Mouse (Mus musculus): ENCODE measurements around the gene Ppp1r9a. TPM values are rescaled to one million over a fixed set of nuclear protein-coding genes. Genes with fewer than 3 reads are reported as not detected.
"Not testable (repeated sequence)": the region's sequence is repeated elsewhere in the genome, so short reads cannot be mapped to it uniquely, and the experiment has no call there.

The Ppp1r9a gene
- 0.04 TPM for polyA plus RNA-seq (2012; fragmentation: generic; extraction: Trizol)
- long read RNA-seq, experiment 1: 0 reads
- long read RNA-seq, experiment 2: 0 reads

DNA sequence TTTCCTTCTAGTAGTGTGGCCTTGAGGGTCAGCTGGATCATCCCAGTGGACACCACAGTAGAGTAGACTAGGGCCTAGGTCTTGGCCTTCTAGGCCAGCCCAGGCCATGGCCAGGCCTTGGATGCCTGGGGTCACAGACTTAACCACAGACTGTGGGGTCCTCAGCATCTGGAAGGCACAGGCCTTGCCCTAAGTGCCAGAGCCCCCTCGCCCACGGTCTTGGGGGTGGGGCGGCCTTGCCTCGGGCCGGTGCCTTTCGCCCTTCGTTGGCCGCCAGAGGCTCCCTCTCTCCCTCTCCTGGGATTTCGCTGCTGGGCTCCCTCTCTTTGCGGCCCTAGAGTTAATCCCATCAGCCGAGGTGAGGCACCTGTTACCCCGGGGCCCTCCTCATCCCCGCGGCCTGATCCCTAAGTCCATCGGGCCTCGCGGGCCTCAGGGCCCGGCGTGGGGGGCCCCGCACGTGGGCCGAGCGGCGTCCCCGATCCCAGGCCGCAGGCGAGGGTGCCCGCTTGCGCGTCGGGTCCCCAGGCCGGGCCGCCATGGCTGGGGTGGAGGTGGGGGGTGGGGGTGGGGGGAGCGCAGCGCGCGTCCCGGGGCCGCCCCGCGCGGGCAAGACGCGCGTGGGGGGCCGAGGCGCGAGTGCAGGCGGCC, at the start of gene Ppp1r9a:
Gene Ppp1r9a, plus strand, starts transcription at position 244 of the 651 bp plus-strand sequence.
- Histone ChIP-seq H3K27me3 (ENCODE audit: control insufficient read depth, insufficient read depth, insufficient read length) (peaks cover 6% of the 10 kb centered on the region), H3K79me3 (ENCODE audit: low read depth) (no peaks in the 10 kb centered on the region), H3K79me2 (ENCODE audit: control insufficient read depth, insufficient read depth) (no peaks in the 10 kb centered on the region), H3K4me3 (ENCODE audit: insufficient read depth, poor library complexity, severe bottlenecking) (no peak within 1 kb of the TSS), H3K36me3 (ENCODE audit: control insufficient read depth, insufficient read depth) (no peaks in the 10 kb centered on the region), H3ac (ENCODE audit: control insufficient read depth, insufficient read length, low read depth) (no peak within 1 kb of the TSS)
- TF ChIP-seq CEBPB (IDR thresholded peaks at IDR 0.05; ENCODE audit: low read depth) (no peak), MAX (IDR thresholded peaks at IDR 0.05) (no peak), FOSL1 (IDR thresholded peaks at IDR 0.05; ENCODE audit: insufficient read depth, low read length, poor library complexity, severe bottlenecking) (no peak), MYOG (IDR thresholded peaks at IDR 0.05; ENCODE audit: control insufficient read depth, extremely low read depth, insufficient read length) (no peak), MYOD1 (IDR thresholded peaks at IDR 0.05; ENCODE audit: control insufficient read depth, insufficient read length, low read depth) (no peak), CTCF (IDR thresholded peaks at IDR 0.05; ENCODE audit: control insufficient read depth, insufficient read depth, insufficient read length) (no peak)

DNA sequence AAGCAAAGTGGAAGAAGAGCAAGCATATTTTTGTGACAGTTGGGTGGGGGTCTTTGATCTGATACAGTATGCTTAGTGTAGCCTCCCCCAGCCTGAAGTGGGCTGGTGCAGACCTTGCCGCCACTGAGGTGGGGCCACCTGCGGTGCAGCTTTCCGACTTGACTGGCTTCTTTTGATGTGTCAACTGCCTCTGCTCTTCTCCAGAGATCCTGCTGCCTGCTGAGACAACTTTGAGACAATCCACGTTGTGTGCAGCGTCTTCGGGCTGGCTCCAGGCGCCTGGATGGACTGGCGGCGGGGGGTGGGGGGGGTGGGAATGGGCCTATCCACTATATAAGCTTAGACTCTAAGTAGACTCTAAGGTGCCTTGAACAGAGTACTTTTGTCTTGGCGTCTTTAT, 47.5 kb upstream of the Ppp1r9a start:
- H3K79me3 ChIP-seq (ENCODE audit: low read depth): no peaks in the 10 kb centered on the region
- no peaks in the 10 kb centered on the region for H3K79me2 ChIP-seq (ENCODE audit: control insufficient read depth, insufficient read depth)
- H3K36me3 ChIP-seq (ENCODE audit: control insufficient read depth, insufficient read depth): no peaks in the 10 kb centered on the region
- no peak overlapping the region for H3K4me3 ChIP-seq (ENCODE audit: insufficient read depth, poor library complexity, severe bottlenecking)
- no peaks in the 10 kb centered on the region for H3K27me3 ChIP-seq (ENCODE audit: control insufficient read depth, insufficient read depth, insufficient read length)
- no peak overlapping the region for H3ac ChIP-seq (ENCODE audit: control insufficient read depth, insufficient read length, low read depth)
- TF ChIP-seq MAX (IDR thresholded peaks at IDR 0.05) (no peak), FOSL1 (IDR thresholded peaks at IDR 0.05; ENCODE audit: insufficient read depth, low read length, poor library complexity, severe bottlenecking) (no peak), MYOG (IDR thresholded peaks at IDR 0.05; ENCODE audit: control insufficient read depth, extremely low read depth, insufficient read length) (no peak)

DNA sequence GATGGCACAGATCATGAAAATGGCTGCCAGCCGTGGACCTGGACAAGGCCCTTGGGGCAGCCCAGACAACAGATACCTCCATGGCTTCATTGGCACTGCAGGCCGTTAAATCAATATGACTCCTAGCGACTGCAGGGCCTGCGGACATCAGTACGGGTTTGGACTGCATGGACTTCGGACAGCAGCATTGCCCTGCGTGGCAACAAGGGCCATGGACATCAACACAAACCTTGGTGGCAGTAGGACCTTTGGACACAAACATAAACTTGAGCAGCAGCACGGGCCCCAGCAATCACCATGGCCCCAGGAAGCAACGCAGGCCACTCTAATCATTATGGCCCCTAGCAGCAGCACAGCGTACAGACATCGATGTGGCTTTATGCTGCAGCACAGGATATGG, 45.8 kb upstream of the Ppp1r9a start:
- Histone ChIP-seq H3K79me2 (ENCODE audit: control insufficient read depth, insufficient read depth) (no peaks in the 10 kb centered on the region), H3ac (ENCODE audit: control insufficient read depth, insufficient read length, low read depth) (no peak overlapping the region), H3K79me3 (ENCODE audit: low read depth) (no peaks in the 10 kb centered on the region), H3K36me3 (ENCODE audit: control insufficient read depth, insufficient read depth) (no peaks in the 10 kb centered on the region), H3K27me3 (ENCODE audit: control insufficient read depth, insufficient read depth, insufficient read length) (no peaks in the 10 kb centered on the region), H3K4me3 (ENCODE audit: insufficient read depth, poor library complexity, severe bottlenecking) (no peak overlapping the region)
- TF ChIP-seq MAX (IDR thresholded peaks at IDR 0.05): no peak
- no peak for TF ChIP-seq USF1 (IDR thresholded peaks at IDR 0.05; ENCODE audit: low read depth)
- no peak for TF ChIP-seq MYOG (IDR thresholded peaks at IDR 0.05; ENCODE audit: control insufficient read depth, extremely low read depth, insufficient read length)
- no peak for TF ChIP-seq MYOD1 (IDR thresholded peaks at IDR 0.05; ENCODE audit: control insufficient read depth, insufficient read length, low read depth)
- TF ChIP-seq CTCF (IDR thresholded peaks at IDR 0.05; ENCODE audit: control insufficient read depth, insufficient read depth, insufficient read length): no peak
- TF ChIP-seq FOSL1 (IDR thresholded peaks at IDR 0.05; ENCODE audit: insufficient read depth, low read length, poor library complexity, severe bottlenecking): no peak
- TF ChIP-seq CEBPB (IDR thresholded peaks at IDR 0.05; ENCODE audit: low read depth): no peak

DNA sequence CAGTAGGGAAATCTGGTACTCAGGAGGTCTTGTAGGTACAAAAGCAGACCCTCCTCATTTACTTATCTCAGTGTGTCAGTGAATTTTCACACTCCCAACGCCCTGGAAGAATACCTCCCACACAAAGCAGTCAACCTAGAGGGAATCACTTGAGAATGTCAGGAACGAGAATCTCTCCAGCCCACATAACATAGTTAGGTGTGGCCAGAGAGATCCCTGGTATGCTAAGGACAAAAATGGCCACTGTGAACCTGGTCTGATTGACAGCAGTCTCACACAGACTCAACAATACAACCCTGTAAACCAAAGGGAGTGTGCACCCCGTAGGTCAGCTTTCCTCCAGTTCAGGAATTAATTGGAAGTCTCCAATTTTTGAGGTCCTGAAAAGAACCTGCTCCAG, 18.4 kb upstream of the Ppp1r9a start:
- no peaks in the 10 kb centered on the region for H3K36me3 ChIP-seq (ENCODE audit: control insufficient read depth, insufficient read depth)
- no peaks in the 10 kb centered on the region for H3K27me3 ChIP-seq (ENCODE audit: control insufficient read depth, insufficient read depth, insufficient read length)
- no peaks in the 10 kb centered on the region for H3K79me2 ChIP-seq (ENCODE audit: control insufficient read depth, insufficient read depth)
- no peaks in the 10 kb centered on the region for H3K79me3 ChIP-seq (ENCODE audit: low read depth)
- no peak overlapping the region for H3K4me3 ChIP-seq (ENCODE audit: insufficient read depth, poor library complexity, severe bottlenecking)
- H3ac ChIP-seq (ENCODE audit: control insufficient read depth, insufficient read length, low read depth): no peak overlapping the region
- TF ChIP-seq USF1 (IDR thresholded peaks at IDR 0.05; ENCODE audit: low read depth) (no peak), FOSL1 (IDR thresholded peaks at IDR 0.05; ENCODE audit: insufficient read depth, low read length, poor library complexity, severe bottlenecking) (no peak), CEBPB (IDR thresholded peaks at IDR 0.05; ENCODE audit: low read depth) (no peak), MYOG (IDR thresholded peaks at IDR 0.05; ENCODE audit: control insufficient read depth, extremely low read depth, insufficient read length) (no peak), MYOD1 (IDR thresholded peaks at IDR 0.05; ENCODE audit: control insufficient read depth, insufficient read length, low read depth) (no peak), CTCF (IDR thresholded peaks at IDR 0.05; ENCODE audit: control insufficient read depth, insufficient read depth, insufficient read length) (no peak), MAX (IDR thresholded peaks at IDR 0.05) (no peak)

GRCm38 (mm10) chr6:4889544-4889943, 13.2 kb upstream of the Ppp1r9a start:
- Histone ChIP-seq H3K79me2 (ENCODE audit: control insufficient read depth, insufficient read depth) (no peaks in the 10 kb centered on the region), H3ac (ENCODE audit: control insufficient read depth, insufficient read length, low read depth) (no peak overlapping the region), H3K79me3 (ENCODE audit: low read depth) (no peaks in the 10 kb centered on the region), H3K36me3 (ENCODE audit: control insufficient read depth, insufficient read depth) (no peaks in the 10 kb centered on the region), H3K27me3 (ENCODE audit: control insufficient read depth, insufficient read depth, insufficient read length) (no peaks in the 10 kb centered on the region), H3K4me3 (ENCODE audit: insufficient read depth, poor library complexity, severe bottlenecking) (no peak overlapping the region)
- TF ChIP-seq USF1 (IDR thresholded peaks at IDR 0.05; ENCODE audit: low read depth) (no peak), MAX (IDR thresholded peaks at IDR 0.05) (no peak), MYOG (IDR thresholded peaks at IDR 0.05; ENCODE audit: control insufficient read depth, extremely low read depth, insufficient read length) (no peak), MYOD1 (IDR thresholded peaks at IDR 0.05; ENCODE audit: control insufficient read depth, insufficient read length, low read depth) (no peak), FOSL1 (IDR thresholded peaks at IDR 0.05; ENCODE audit: insufficient read depth, low read length, poor library complexity, severe bottlenecking) (no peak), CEBPB (IDR thresholded peaks at IDR 0.05; ENCODE audit: low read depth) (no peak)

DNA sequence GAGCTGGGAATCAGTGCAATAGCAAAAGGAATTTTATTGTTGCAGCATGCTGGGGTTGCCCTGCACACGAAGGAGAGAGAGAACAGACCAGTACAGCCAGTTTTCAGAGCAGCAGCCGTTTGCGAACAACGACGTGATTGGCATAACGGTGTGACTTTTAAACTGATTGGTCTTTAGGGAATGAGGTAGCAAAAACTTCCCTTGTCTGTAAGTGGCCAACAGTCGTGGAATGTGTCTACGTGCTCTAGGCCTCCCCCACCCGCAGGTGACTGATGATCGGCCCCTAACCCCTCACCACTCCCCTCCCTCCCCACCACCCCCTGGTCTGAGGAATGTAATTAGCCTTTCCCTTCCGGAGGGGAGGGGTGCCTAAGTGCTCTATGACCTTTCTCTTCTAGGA, 10.3 kb upstream of the Ppp1r9a start:
- TF ChIP-seq MYOD1 (IDR thresholded peaks at IDR 0.05; ENCODE audit: control insufficient read depth, insufficient read length, low read depth) (no peak), MAX (IDR thresholded peaks at IDR 0.05) (no peak), MYOG (IDR thresholded peaks at IDR 0.05; ENCODE audit: control insufficient read depth, extremely low read depth, insufficient read length) (no peak), CTCF (IDR thresholded peaks at IDR 0.05; ENCODE audit: control insufficient read depth, insufficient read depth, insufficient read length) (no peak), CEBPB (IDR thresholded peaks at IDR 0.05; ENCODE audit: low read depth) (no peak), FOSL1 (IDR thresholded peaks at IDR 0.05; ENCODE audit: insufficient read depth, low read length, poor library complexity, severe bottlenecking) (no peak), USF1 (IDR thresholded peaks at IDR 0.05; ENCODE audit: low read depth) (no peak)
- Histone ChIP-seq H3K79me3 (ENCODE audit: low read depth) (no peaks in the 10 kb centered on the region), H3K36me3 (ENCODE audit: control insufficient read depth, insufficient read depth) (no peaks in the 10 kb centered on the region), H3K79me2 (ENCODE audit: control insufficient read depth, insufficient read depth) (no peaks in the 10 kb centered on the region), H3K4me3 (ENCODE audit: insufficient read depth, poor library complexity, severe bottlenecking) (no peak overlapping the region), H3K27me3 (ENCODE audit: control insufficient read depth, insufficient read depth, insufficient read length) (no peaks in the 10 kb centered on the region), H3ac (ENCODE audit: control insufficient read depth, insufficient read length, low read depth) (no peak overlapping the region)

DNA sequence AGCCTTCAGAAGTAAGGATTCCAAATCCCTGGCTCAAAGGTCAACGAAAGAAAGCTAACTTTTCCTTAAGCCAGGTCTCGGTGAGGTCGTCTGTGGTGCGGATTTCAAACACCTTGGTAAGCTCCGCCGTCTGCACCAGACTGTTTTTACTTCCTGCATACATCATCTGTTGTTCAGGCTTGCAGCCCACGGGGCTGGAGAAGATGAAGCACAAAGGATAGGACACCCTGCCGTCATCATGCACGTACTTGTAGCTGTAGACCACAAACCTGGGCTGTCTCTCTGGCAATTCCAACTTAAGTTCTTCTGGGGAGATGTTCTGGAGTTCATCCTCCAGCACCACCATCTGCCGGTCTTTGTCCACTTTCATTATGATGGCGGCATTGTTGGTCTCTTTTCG, 9.4 kb upstream of the Ppp1r9a start:
- not testable (repeated sequence) for H3K4me3 ChIP-seq (ENCODE audit: insufficient read depth, poor library complexity, severe bottlenecking); H3K36me3 ChIP-seq (ENCODE audit: control insufficient read depth, insufficient read depth); H3K79me2 ChIP-seq (ENCODE audit: control insufficient read depth, insufficient read depth); H3K79me3 ChIP-seq (ENCODE audit: low read depth); H3K27me3 ChIP-seq (ENCODE audit: control insufficient read depth, insufficient read depth, insufficient read length); H3ac ChIP-seq (ENCODE audit: control insufficient read depth, insufficient read length, low read depth)
